Mouse (Mus musculus): Measurements from ENCODE around the gene Myo9a. TPM values are rescaled to one million over a fixed set of nuclear protein-coding genes. Genes with fewer than 3 reads are reported as not detected.

Myo9a gene
- polyA plus RNA-seq, 1 experiment from 2014 or later, result 11.7 TPM

DNA sequence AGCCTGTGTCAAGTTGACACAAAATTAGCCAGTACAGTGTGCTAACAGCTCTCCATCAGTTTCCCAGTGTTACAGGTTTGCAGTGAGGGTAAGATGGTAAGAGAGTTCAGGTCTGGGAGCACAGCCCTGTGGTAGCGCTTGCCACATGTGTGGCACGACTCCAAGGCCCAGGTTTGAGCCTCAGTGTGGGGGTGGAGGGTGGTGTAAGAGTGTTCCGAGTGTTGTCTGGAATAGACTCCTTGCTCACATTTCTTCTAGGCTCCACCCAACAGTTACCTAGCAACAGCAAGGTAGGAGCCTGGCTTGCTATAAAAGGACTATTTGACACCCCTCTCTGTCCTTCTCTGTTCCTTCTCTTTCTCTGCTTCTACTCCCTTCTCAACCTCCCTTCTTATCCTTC lies 213.7 kb downstream of the Myo9a start:
- H3K4me1 ChIP-seq (replicated peaks), result peaks cover 26% of the 10 kb centered on the region
- no peaks in the 10 kb centered on the region for H3K9me3 ChIP-seq (replicated peaks)
- no peak overlapping the region for H3K4me3 ChIP-seq
- no peak overlapping the region for H3K27ac ChIP-seq (ENCODE audit: poor library complexity, severe bottlenecking)
- no peak overlapping the region for H3K4me2 ChIP-seq
- H3K9ac ChIP-seq, result no peak overlapping the region
- 44% methylated on average over 3 of the region's 3 CpGs for WGBS
- no peaks in the 10 kb centered on the region for H3K36me3 ChIP-seq
- ATAC-seq (ENCODE audit: insufficient number of reproducible peaks, low FRiP score), result peak; percentile 36; the same call in 1 of the 2 replicates
- H3K27me3 ChIP-seq (replicated peaks), result no peaks in the 10 kb centered on the region

DNA sequence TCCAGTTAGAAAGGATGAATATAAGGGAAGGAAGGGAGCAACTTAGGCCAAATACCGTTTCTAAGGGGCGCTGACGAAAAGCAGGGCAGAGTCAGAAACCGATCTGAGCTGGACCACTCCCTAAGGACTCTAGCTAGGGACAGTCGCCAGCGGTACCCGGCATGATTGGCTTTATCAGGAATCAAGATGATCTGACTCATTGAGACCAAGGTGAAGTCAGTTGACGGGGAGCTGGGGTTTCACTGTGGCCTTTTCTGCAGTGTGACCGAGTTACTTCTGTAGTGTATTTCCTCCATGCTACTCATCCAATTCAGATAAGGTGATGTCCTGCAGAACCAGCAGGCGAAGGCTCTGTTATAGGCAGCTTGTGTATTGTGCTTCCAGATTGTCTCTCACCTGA lies 214.3 kb downstream of the Myo9a start:
- H3K9me3 ChIP-seq (replicated peaks), result no peaks in the 10 kb centered on the region
- H3K4me2 ChIP-seq, result no peak overlapping the region
- no peak overlapping the region for H3K4me3 ChIP-seq
- WGBS, result 51% methylated on average over 10 of the region's 10 CpGs
- no peak overlapping the region for H3K27ac ChIP-seq (ENCODE audit: poor library complexity, severe bottlenecking)
- no peaks in the 10 kb centered on the region for H3K27me3 ChIP-seq (replicated peaks)
- H3K36me3 ChIP-seq, result no peaks in the 10 kb centered on the region
- peaks cover 26% of the 10 kb centered on the region for H3K4me1 ChIP-seq (replicated peaks)
- H3K9ac ChIP-seq, result no peak overlapping the region
- no peak for ATAC-seq (ENCODE audit: insufficient number of reproducible peaks, low FRiP score)

DNA sequence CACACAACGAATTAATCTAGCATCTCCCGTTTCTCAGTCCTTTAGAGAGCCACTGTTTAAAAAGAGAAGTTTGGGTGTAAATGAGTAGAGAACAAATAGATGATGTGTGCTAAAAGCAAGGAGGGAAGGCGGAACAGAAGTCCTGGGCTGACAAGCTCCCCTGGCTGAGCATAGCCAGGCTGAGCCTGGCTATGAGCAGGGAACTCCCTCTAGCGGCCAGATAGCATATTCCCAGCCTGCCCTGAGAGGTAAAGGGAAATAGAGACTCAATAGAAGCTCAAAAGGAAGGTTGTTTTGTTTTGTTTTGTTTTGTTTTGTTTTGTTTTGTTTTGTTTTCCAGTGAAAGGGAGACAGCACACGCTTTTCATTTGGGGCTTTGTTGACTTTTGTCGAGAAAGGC lies 218.7 kb downstream of the Myo9a start:
- H3K27me3 ChIP-seq (replicated peaks), result no peaks in the 10 kb centered on the region
- H3K9ac ChIP-seq, result no peak overlapping the region
- no peaks in the 10 kb centered on the region for H3K9me3 ChIP-seq (replicated peaks)
- no peak for ATAC-seq (ENCODE audit: insufficient number of reproducible peaks, low FRiP score)
- peaks cover 24% of the 10 kb centered on the region for H3K4me1 ChIP-seq (replicated peaks)
- no peak overlapping the region for H3K4me2 ChIP-seq
- 24% methylated on average over 6 of the region's 6 CpGs for WGBS
- no peak overlapping the region for H3K27ac ChIP-seq (ENCODE audit: poor library complexity, severe bottlenecking)
- no peak overlapping the region for H3K4me3 ChIP-seq
- H3K36me3 ChIP-seq, result no peaks in the 10 kb centered on the region

DNA sequence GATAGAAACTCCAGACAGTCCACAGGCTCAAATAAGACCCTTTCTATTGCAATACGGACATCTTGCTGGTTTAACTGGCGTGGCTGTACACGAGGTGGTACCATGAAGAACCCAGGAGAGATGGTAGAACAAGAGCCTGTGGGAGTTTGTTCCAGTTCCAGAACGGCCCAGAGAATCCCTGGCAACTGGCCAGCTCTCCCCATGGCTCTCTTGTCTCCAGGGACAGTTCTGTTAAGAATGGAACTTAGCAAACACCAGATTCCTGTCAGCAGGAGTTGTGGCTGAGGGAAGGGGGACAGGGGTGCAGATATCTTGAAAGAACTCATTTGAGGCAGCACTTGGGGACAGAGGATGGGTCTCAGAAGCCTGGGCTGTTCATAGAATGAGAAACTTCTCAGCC lies 220.6 kb downstream of the Myo9a start:
- Histone ChIP-seq H3K9me3 (replicated peaks) (no peaks in the 10 kb centered on the region), H3K9ac (no peak overlapping the region), H3K4me3 (no peak overlapping the region), H3K27ac (ENCODE audit: poor library complexity, severe bottlenecking) (no peak overlapping the region), H3K27me3 (replicated peaks) (no peaks in the 10 kb centered on the region), H3K36me3 (no peaks in the 10 kb centered on the region), H3K4me2 (no peak overlapping the region), H3K4me1 (replicated peaks) (peaks cover 8% of the 10 kb centered on the region)
- no peak for ATAC-seq (ENCODE audit: insufficient number of reproducible peaks, low FRiP score)
- WGBS, result 55% methylated on average over 4 of the region's 4 CpGs

Other genes starting within 250 kb of the Myo9a start
- 74.7 and 81.6 TPM in 2 replicates for gene Hexa, start 211.4 kb upstream of the Myo9a start, polyA plus RNA-seq (2016; fragmentation: Nextera tagmentation; extraction: Ambion mirVana)
- gene Tmem202, start 211.0 kb upstream of the Myo9a start, polyA plus RNA-seq (2016; fragmentation: Nextera tagmentation; extraction: Ambion mirVana), result 0.64 TPM in 1 of 2 replicates, not detected in the other
- gene Celf6, start 173.0 kb upstream of the Myo9a start, polyA plus RNA-seq (2016; fragmentation: Nextera tagmentation; extraction: Ambion mirVana), result not detected in 2 replicates
- 19.5 and 20.0 TPM in 2 replicates for gene Parp6, start 133.6 kb upstream of the Myo9a start, polyA plus RNA-seq (2016; fragmentation: Nextera tagmentation; extraction: Ambion mirVana)
- 1,832 and 1,839 TPM in 2 replicates for gene Pkm, start 94.5 kb upstream of the Myo9a start, polyA plus RNA-seq (2016; fragmentation: Nextera tagmentation; extraction: Ambion mirVana)
- 0.32 TPM in 1 of 2 replicates, not detected in the other for gene Gramd2, start 70.8 kb upstream of the Myo9a start, polyA plus RNA-seq (2016; fragmentation: Nextera tagmentation; extraction: Ambion mirVana)
- 13.0 and 15.1 TPM in 2 replicates for gene Senp8, start 186 bp upstream of the Myo9a start, polyA plus RNA-seq (2016; fragmentation: Nextera tagmentation; extraction: Ambion mirVana)
- 0.09 TPM in 1 of 2 replicates, not detected in the other for gene Nr2e3, start 209.8 kb downstream of the Myo9a start, polyA plus RNA-seq (2016; fragmentation: Nextera tagmentation; extraction: Ambion mirVana)

Measured in heart, embryonic 12.5 days (tissue).